Mouse (Mus musculus) stomach, embryonic 14.5 days (tissue): ENCODE measurements around the gene Magi1. TPM values are rescaled to one million over a fixed set of nuclear protein-coding genes. Genes with fewer than 3 reads are reported as not detected.

ENCODE experiments used
- ATAC-seq: fragments of 200-750 bp; cut with Nextera tagmentation; 2 replicates; pipeline ENCODE4 v1.8.0; 2017; ENCODE audit warnings: low read depth, moderate TSS enrichment; ENCODE audit not compliant: insufficient number of reproducible peaks, insufficient read depth, low FRiP score
- H3K27ac ChIP-seq: fragments of 300-500 bp; sonication (generic); 2 replicates; pipeline ENCODE4 v1.5.1; 2014; ENCODE audit warnings: mild to moderate bottlenecking, low read length, moderate library complexity, mixed read lengths
- H3K27me3 ChIP-seq: fragments of 300-500 bp; sonication (generic); 2 replicates; pipeline ENCODE4 v1.6.1; 2014; ENCODE audit warnings: low read length, control low read depth, mixed read lengths; ENCODE audit not compliant: control insufficient read depth, insufficient read depth
- H3K36me3 ChIP-seq: fragments of 300-500 bp; sonication (generic); 2 replicates; pipeline ENCODE4 v1.6.1; 2014; ENCODE audit warnings: mild to moderate bottlenecking, control low read depth, low read length, moderate library complexity, mixed read lengths; ENCODE audit not compliant: control insufficient read depth, insufficient read depth
- H3K4me1 ChIP-seq: fragments of 300-500 bp; sonication (generic); 2 replicates; pipeline ENCODE4 v1.6.1; 2014; ENCODE audit warnings: low read length, control low read depth, mixed read lengths; ENCODE audit not compliant: control insufficient read depth, insufficient read depth
- H3K4me2 ChIP-seq: fragments of 300-500 bp; sonication (generic); replicated peaks from 2 replicates; pipeline ENCODE4 v1.6.1; 2014; ENCODE audit warnings: low read depth, low read length, control low read depth
- H3K4me3 ChIP-seq: fragments of 300-500 bp; sonication (generic); 2 replicates; pipeline ENCODE4 v1.5.1; 2014; ENCODE audit warnings: low read depth, low read length, control low read depth
- H3K9ac ChIP-seq: fragments of 300-500 bp; sonication (generic); replicated peaks from 2 replicates; pipeline ENCODE4 v1.6.1; 2014; ENCODE audit warnings: low read depth, mild to moderate bottlenecking, control low read depth, low read length, moderate library complexity, mixed read lengths
- H3K9me3 ChIP-seq: fragments of 300-500 bp; sonication (generic); 2 replicates; pipeline ENCODE4 v1.6.1; 2016; ENCODE audit warnings: low read depth, low read length, control low read depth; ENCODE audit not compliant: control insufficient read depth
- WGBS: fragments of 180-500 bp; shearing (Covaris S2); extraction: QIAGEN DNeasy Blood & Tissue Kit; methylation state at CpG from one replicate; pipeline ENCODE4 v1.1.7; 2014; 5-methylcytosine and 5-hydroxymethylcytosine counted together
- polyA plus RNA-seq: library from polyadenylated mRNA; unstranded; fragments of >200 nt; fragmentation: Nextera tagmentation; extraction: Ambion mirVana; gene quantifications from 2 replicates; pipeline ENCODE4 v1.2.1, GENCODE M21; 2014

The Magi1 gene
- polyA plus RNA-seq, 1 experiment from 2014 or later = 15.0 TPM

DNA sequence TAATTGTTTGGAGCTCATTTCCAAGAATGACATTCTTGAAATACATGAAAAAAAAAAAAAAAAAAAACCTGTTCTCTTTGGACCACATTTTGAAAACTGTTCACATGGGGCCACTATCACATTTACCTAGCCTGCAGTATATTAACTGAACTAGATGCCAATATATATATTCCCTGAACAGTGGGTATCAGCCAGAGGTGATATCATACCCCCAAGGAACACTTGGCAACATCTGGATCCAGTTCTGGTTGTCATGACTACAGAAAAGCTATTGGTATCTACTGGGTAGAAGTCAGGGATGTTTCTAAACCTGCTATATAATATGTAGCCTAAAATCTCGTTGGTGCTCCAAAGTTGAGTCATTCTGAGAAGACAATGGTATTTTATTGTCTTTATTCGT lies 224.6 kb downstream of the Magi1 start:
- ATAC-seq = no peak
- Histone ChIP-seq H3K27me3 (no peaks in the 10 kb centered on the region), H3K9ac (no peak overlapping the region), H3K36me3 (no peaks in the 10 kb centered on the region), H3K4me1 (no peaks in the 10 kb centered on the region), H3K27ac (no peak overlapping the region), H3K4me2 (no peak overlapping the region), H3K9me3 (no peaks in the 10 kb centered on the region), H3K4me3 (no peak overlapping the region)
- 89% methylated on average over 2 of the region's 2 CpGs for WGBS

DNA sequence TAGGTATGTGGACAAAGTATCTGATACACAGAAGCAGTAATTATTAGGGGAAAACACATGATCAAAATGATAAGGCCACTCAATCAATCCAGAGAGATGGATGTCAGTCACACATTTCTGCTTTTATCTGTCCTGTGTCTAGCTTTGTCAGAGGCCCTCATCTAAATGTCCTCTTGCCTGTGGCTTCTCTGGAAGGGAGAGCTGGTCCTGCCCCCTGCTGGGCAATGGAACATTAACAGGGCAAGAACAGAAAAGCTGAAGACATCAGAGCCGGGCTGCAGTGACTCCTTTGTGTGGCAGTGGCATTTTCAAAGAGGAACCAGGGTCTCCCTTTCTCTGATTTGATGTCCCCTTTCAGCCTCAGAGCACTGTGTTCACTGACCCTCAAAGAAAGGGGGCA lies 229.8 kb downstream of the Magi1 start:
- Histone ChIP-seq H3K36me3 (no peaks in the 10 kb centered on the region), H3K4me1 (no peaks in the 10 kb centered on the region), H3K4me2 (no peak overlapping the region), H3K27me3 (no peaks in the 10 kb centered on the region), H3K9me3 (no peaks in the 10 kb centered on the region), H3K9ac (no peak overlapping the region), H3K4me3 (no peak overlapping the region), H3K27ac (no peak overlapping the region)
- 45% methylated on average over 1 of the region's 1 CpGs for WGBS
- ATAC-seq = no peak

GRCm38 (mm10) chr6:94045180-94045579 lies 238.5 kb downstream of the Magi1 start:
- Histone ChIP-seq H3K36me3 (no peaks in the 10 kb centered on the region), H3K4me2 (no peak overlapping the region), H3K4me1 (no peaks in the 10 kb centered on the region), H3K27me3 (no peaks in the 10 kb centered on the region), H3K27ac (no peak overlapping the region), H3K4me3 (no peak overlapping the region), H3K9me3 (no peaks in the 10 kb centered on the region), H3K9ac (no peak overlapping the region)
- WGBS = 84% methylated on average over 4 of the region's 4 CpGs
- ATAC-seq = no peak

GRCm38 (mm10) chr6:94043461-94043860 lies 240.3 kb downstream of the Magi1 start:
- Histone ChIP-seq H3K4me2 (no peak overlapping the region), H3K9ac (no peak overlapping the region), H3K9me3 (no peaks in the 10 kb centered on the region), H3K36me3 (no peaks in the 10 kb centered on the region), H3K4me3 (no peak overlapping the region), H3K27ac (no peak overlapping the region), H3K4me1 (no peaks in the 10 kb centered on the region), H3K27me3 (no peaks in the 10 kb centered on the region)
- no peak for ATAC-seq
- 81% methylated on average over 7 of the region's 7 CpGs for WGBS

DNA sequence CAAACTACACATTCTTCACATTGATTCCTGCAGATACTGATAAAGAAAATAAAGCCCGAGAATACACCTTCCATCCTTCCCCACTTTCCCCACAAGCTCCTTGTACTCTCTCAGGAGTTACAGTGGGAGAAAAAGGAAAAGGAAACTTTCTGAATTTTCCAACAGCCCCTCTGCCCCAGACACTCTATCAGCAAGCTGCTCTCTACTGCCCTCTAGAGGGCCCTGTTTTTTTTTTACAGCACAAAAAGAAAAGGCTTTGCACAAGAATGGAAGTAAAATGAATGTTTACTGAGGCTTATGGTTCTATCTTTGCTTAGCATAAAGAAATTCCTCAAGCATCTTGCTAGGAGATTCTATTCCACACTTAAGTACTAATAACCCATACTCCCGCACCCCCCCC lies 243.6 kb downstream of the Magi1 start:
- H3K9ac ChIP-seq = no peak overlapping the region
- no peaks in the 10 kb centered on the region for H3K27me3 ChIP-seq
- no peak overlapping the region for H3K27ac ChIP-seq
- H3K4me1 ChIP-seq = no peaks in the 10 kb centered on the region
- H3K36me3 ChIP-seq = no peaks in the 10 kb centered on the region
- WGBS = 57% methylated on average over 2 of the region's 2 CpGs
- H3K4me3 ChIP-seq = no peak overlapping the region
- H3K4me2 ChIP-seq = no peak overlapping the region
- ATAC-seq = no peak
- H3K9me3 ChIP-seq = no peaks in the 10 kb centered on the region

DNA sequence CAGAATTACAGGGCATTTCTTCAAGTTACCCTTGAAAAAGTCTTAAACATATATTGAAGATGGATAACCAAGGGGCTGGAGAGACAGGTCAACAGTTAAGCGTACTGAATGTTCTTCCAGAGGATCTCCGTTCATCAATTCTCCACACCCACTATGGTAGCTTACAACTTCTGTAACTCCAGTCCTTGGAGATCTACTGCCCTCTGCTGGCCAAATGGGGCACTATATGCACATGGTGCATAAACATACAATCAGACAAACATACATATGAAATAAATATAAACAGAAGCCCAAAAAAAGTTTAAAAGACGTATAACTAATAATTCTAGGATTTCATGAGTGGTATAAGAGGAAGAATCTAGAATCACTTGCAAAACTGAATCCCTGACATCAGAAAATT lies 244.8 kb downstream of the Magi1 start:
- Histone ChIP-seq H3K4me3 (no peak overlapping the region), H3K9ac (no peak overlapping the region), H3K27ac (no peak overlapping the region), H3K36me3 (no peaks in the 10 kb centered on the region), H3K4me2 (no peak overlapping the region), H3K4me1 (no peaks in the 10 kb centered on the region), H3K27me3 (no peaks in the 10 kb centered on the region), H3K9me3 (no peaks in the 10 kb centered on the region)
- WGBS = 95% methylated on average over 3 of the region's 3 CpGs
- ATAC-seq = no peak

DNA sequence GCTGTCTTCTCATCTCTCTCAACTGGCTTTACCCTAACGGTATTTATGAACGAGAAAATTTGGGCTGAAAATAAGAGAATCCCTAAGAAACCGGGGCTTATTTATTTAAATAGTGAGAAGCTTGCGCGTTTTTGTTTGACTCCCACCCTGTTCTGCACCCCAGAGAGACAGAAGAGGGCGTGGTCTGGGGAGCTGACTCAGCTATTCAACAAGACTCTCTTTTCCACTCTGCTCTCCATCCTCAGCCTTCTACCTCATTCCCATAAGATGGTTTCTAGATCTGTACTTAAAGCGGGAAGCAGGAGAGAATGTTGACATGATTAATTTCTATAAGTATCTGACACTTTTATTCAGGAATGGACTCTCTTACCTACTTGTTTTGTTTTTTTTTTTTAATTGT lies 247.2 kb downstream of the Magi1 start:
- Histone ChIP-seq H3K27ac (no peak overlapping the region), H3K27me3 (no peaks in the 10 kb centered on the region), H3K4me3 (no peak overlapping the region), H3K4me1 (no peaks in the 10 kb centered on the region), H3K36me3 (no peaks in the 10 kb centered on the region), H3K4me2 (no peak overlapping the region), H3K9ac (no peak overlapping the region), H3K9me3 (no peaks in the 10 kb centered on the region)
- no peak for ATAC-seq
- 52% methylated on average over 7 of the region's 7 CpGs for WGBS

GRCm38 (mm10) chr6:94026361-94026760 lies 257.4 kb downstream of the Magi1 start:
- no peaks in the 10 kb centered on the region for H3K4me1 ChIP-seq
- no peak overlapping the region for H3K9ac ChIP-seq
- no peak for ATAC-seq
- H3K36me3 ChIP-seq = no peaks in the 10 kb centered on the region
- no peak overlapping the region for H3K27ac ChIP-seq
- no peaks in the 10 kb centered on the region for H3K27me3 ChIP-seq
- 88% methylated on average over 9 of the region's 9 CpGs for WGBS
- no peak overlapping the region for H3K4me3 ChIP-seq
- H3K4me2 ChIP-seq = no peak overlapping the region
- no peaks in the 10 kb centered on the region for H3K9me3 ChIP-seq

DNA sequence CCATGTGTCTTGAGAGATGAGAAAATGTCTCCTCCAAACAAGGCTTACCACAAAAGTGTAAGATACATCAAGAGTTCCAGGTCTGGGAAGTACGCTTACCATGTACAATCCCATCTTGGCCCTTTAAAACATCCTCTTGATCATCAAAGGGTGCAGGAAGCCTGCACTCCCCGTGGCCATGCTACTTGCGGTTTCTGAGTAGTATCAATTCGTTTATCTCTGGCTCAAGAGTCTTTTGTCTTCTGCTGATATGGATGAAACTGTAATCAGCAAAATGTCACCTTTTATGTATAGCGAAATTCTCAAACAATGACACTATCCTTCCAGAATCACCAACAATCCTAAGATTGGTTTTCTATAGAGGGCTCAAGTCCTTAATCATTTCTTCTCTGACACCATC lies 261.3 kb downstream of the Magi1 start:
- Histone ChIP-seq H3K27me3 (no peaks in the 10 kb centered on the region), H3K27ac (no peak overlapping the region), H3K4me3 (no peak overlapping the region), H3K36me3 (no peaks in the 10 kb centered on the region), H3K4me1 (no peaks in the 10 kb centered on the region), H3K4me2 (no peak overlapping the region), H3K9me3 (no peaks in the 10 kb centered on the region), H3K9ac (no peak overlapping the region)
- 76% methylated on average over 5 of the region's 5 CpGs for WGBS
- ATAC-seq = no peak
